Mouse (Mus musculus) 3134 (cell line): Measurements from ENCODE around the gene Igfbpl1.
A peak's percentile ranks its signal among the peaks of the same experiment; 100 is the strongest.

Source experiments
- DNase-seq: peaks from one replicate; pipeline ENCODE4 v3.0.0-alpha.2; 2011; ENCODE audit warnings: low spot score; ENCODE audit not compliant: insufficient read length; ENCODE audit errors: extremely low read depth

Gene Igfbpl1

GRCm38 (mm10) chr4:45826275-45827040 is at the start of gene Igfbpl1:
Gene Igfbpl1, minus strand, starts transcription at chr4:45826923.
- DNase-seq, result no peak

GRCm38 (mm10) chr4:45872147-45872546 is 45.4 kb upstream of the Igfbpl1 start:
- DNase-seq, result no peak

GRCm38 (mm10) chr4:45869021-45869815 is 42.5 kb upstream of the Igfbpl1 start:
- DNase-seq, result no peak

- no peak for DNase-seq
Observed at GRCm38 (mm10) chr4:45867416-45867815, 40.7 kb upstream of the Igfbpl1 start.

GRCm38 (mm10) chr4:45861160-45861559 is 34.4 kb upstream of the Igfbpl1 start:
- DNase-seq, result no peak

- no peak for DNase-seq
Observed at GRCm38 (mm10) chr4:45855803-45856424, 29.2 kb upstream of the Igfbpl1 start.

GRCm38 (mm10) chr4:45853496-45854246 is 26.9 kb upstream of the Igfbpl1 start:
- no peak for DNase-seq

- DNase-seq, result peak; percentile 72
Observed at GRCm38 (mm10) chr4:45851640-45852051, 24.9 kb upstream of the Igfbpl1 start.

- no peak for DNase-seq
Observed at GRCm38 (mm10) chr4:45849419-45849818, 22.7 kb upstream of the Igfbpl1 start.

- DNase-seq, result no peak
Observed at GRCm38 (mm10) chr4:45848825-45849156, 22.1 kb upstream of the Igfbpl1 start.

GRCm38 (mm10) chr4:45848109-45848824 is 21.5 kb upstream of the Igfbpl1 start, which contains the start of gene Stra6l:
Gene Stra6l, plus strand, starts transcription at chr4:45848664.
- no peak for DNase-seq

- no peak for DNase-seq
Observed at GRCm38 (mm10) chr4:45846263-45846662, 19.5 kb upstream of the Igfbpl1 start.

- no peak for DNase-seq
Observed at GRCm38 (mm10) chr4:45844355-45844754, 17.6 kb upstream of the Igfbpl1 start.

GRCm38 (mm10) chr4:45833461-45833860 is 6.7 kb upstream of the Igfbpl1 start:
- DNase-seq, result no peak

GRCm38 (mm10) chr4:45831996-45832395 is 5.3 kb upstream of the Igfbpl1 start:
- no peak for DNase-seq

- DNase-seq, result no peak
Observed at GRCm38 (mm10) chr4:45829907-45830759, 3.4 kb upstream of the Igfbpl1 start.

GRCm38 (mm10) chr4:45824761-45825556 is 1.8 kb downstream of the Igfbpl1 start:
- DNase-seq, result no peak

GRCm38 (mm10) chr4:45824049-45824760 is 2.5 kb downstream of the Igfbpl1 start:
- no peak for DNase-seq
